Mouse (Mus musculus) C2C12 (cell line): ENCODE results near the gene Angptl2. TPM values are rescaled to one million over a fixed set of nuclear protein-coding genes. Genes with fewer than 3 reads are reported as not detected.

Source experiments
- H3K27me3 ChIP-seq: one replicate; pipeline ENCODE4 v1.6.1; 2011; ENCODE audit not compliant: control insufficient read depth, insufficient read depth, insufficient read length
- H3K36me3 ChIP-seq: one replicate; pipeline ENCODE4 v1.6.1; 2011; ENCODE audit not compliant: control insufficient read depth, insufficient read depth
- H3K4me3 ChIP-seq: one replicate; pipeline ENCODE4 v1.5.1; 2011; ENCODE audit warnings: mild to moderate bottlenecking, control low read depth; ENCODE audit not compliant: poor library complexity, insufficient read depth, severe bottlenecking
- H3K79me2 ChIP-seq: one replicate; pipeline ENCODE4 v1.6.1; 2011; ENCODE audit not compliant: control insufficient read depth, insufficient read depth
- H3K79me3 ChIP-seq: one replicate; pipeline ENCODE4 v1.6.1; 2011; ENCODE audit warnings: low read depth, control low read depth
- H3ac ChIP-seq: one replicate; pipeline ENCODE3; 2011; ENCODE audit warnings: low read depth; ENCODE audit not compliant: control insufficient read depth, insufficient read length
- CEBPB ChIP-seq: IDR thresholded peaks from one replicate; pipeline ENCODE4 v1.6.1; 2011; ENCODE audit warnings: low read depth, mild to moderate bottlenecking, control low read depth, moderate library complexity
- CTCF ChIP-seq: IDR thresholded peaks from one replicate; pipeline ENCODE4 v1.5.1; 2011; ENCODE audit not compliant: control insufficient read depth, insufficient read depth, insufficient read length
- FOSL1 ChIP-seq: IDR thresholded peaks from one replicate; pipeline ENCODE4 v1.8.0; 2011; ENCODE audit warnings: mild to moderate bottlenecking, low read length; ENCODE audit not compliant: poor library complexity, insufficient read depth, severe bottlenecking
- MAX ChIP-seq: IDR thresholded peaks from one replicate; pipeline ENCODE4 v1.6.1; 2011; ENCODE audit warnings: mild to moderate bottlenecking, control low read depth
- MYOD1 ChIP-seq: IDR thresholded peaks from one replicate; pipeline ENCODE4 v1.6.1; 2011; ENCODE audit warnings: low read depth; ENCODE audit not compliant: control insufficient read depth, insufficient read length
- MYOG ChIP-seq: IDR thresholded peaks from one replicate; pipeline ENCODE4 v1.6.1; 2011; ENCODE audit not compliant: control insufficient read depth, insufficient read length; ENCODE audit errors: extremely low read depth
- USF1 ChIP-seq: IDR thresholded peaks from one replicate; pipeline ENCODE4 v1.6.1; 2011; ENCODE audit warnings: low read depth, mild to moderate bottlenecking, control low read depth, moderate library complexity
- polyA plus RNA-seq: library from polyadenylated mRNA; unstranded; fragments of >200 nt; fragmentation: generic; extraction: Trizol; gene quantifications from one replicate; pipeline ENCODE4 v1.2.1, GENCODE M21; 2012; ENCODE audit warnings: missing spikeins

Angptl2 gene
- polyA plus RNA-seq, 1 experiment: 162 TPM

- no peaks in the 10 kb centered on the region for H3K79me3 ChIP-seq
- H3K36me3 ChIP-seq: no peaks in the 10 kb centered on the region
- H3K4me3 ChIP-seq: no peak overlapping the region
- H3K79me2 ChIP-seq: no peaks in the 10 kb centered on the region
- TF ChIP-seq MYOG (no peak), MYOD1 (no peak), CTCF (no peak), FOSL1 (no peak), CEBPB (no peak), MAX (no peak), USF1 (no peak)
- H3K27me3 ChIP-seq: no peaks in the 10 kb centered on the region
- no peak overlapping the region for H3ac ChIP-seq
Observed at GRCm38 (mm10) chr2:33253572-33254190, 37.8 kb downstream of the Angptl2 start.

GRCm38 (mm10) chr2:33254318-33254985 lies 38.6 kb downstream of the Angptl2 start:
- H3K4me3 ChIP-seq: no peak overlapping the region
- TF ChIP-seq FOSL1 (no peak), MAX (no peak), CTCF (no peak), CEBPB (no peak), USF1 (no peak), MYOG (no peak), MYOD1 (no peak)
- H3K27me3 ChIP-seq: no peaks in the 10 kb centered on the region
- no peaks in the 10 kb centered on the region for H3K79me2 ChIP-seq
- H3K36me3 ChIP-seq: no peaks in the 10 kb centered on the region
- H3ac ChIP-seq: no peak overlapping the region
- no peaks in the 10 kb centered on the region for H3K79me3 ChIP-seq

GRCm38 (mm10) chr2:33256769-33257537 lies 41.1 kb downstream of the Angptl2 start:
- no peaks in the 10 kb centered on the region for H3K79me3 ChIP-seq
- no peaks in the 10 kb centered on the region for H3K79me2 ChIP-seq
- H3K27me3 ChIP-seq: no peaks in the 10 kb centered on the region
- H3K36me3 ChIP-seq: no peaks in the 10 kb centered on the region
- H3ac ChIP-seq: no peak overlapping the region
- TF ChIP-seq CEBPB (no peak), CTCF (no peak), MYOG (no peak), FOSL1 (no peak), MYOD1 (no peak), MAX (no peak)
- H3K4me3 ChIP-seq: no peak overlapping the region

- TF ChIP-seq MYOD1: no peak
- TF ChIP-seq CTCF: no peak
- no peak for TF ChIP-seq FOSL1
- TF ChIP-seq MYOG: no peak
- TF ChIP-seq CEBPB: no peak
- no peak for TF ChIP-seq MAX
- no peak for TF ChIP-seq USF1
- Histone ChIP-seq H3K79me2 (no peaks in the 10 kb centered on the region), H3K4me3 (no peak overlapping the region), H3ac (no peak overlapping the region), H3K79me3 (no peaks in the 10 kb centered on the region), H3K36me3 (no peaks in the 10 kb centered on the region), H3K27me3 (no peaks in the 10 kb centered on the region)
Observed at GRCm38 (mm10) chr2:33260772-33261171, 44.9 kb downstream of the Angptl2 start.

GRCm38 (mm10) chr2:33261475-33261874 lies 45.6 kb downstream of the Angptl2 start:
- no peaks in the 10 kb centered on the region for H3K79me2 ChIP-seq
- TF ChIP-seq CEBPB (no peak), USF1 (no peak), MAX (no peak), CTCF (no peak), MYOD1 (no peak), FOSL1 (no peak), MYOG (no peak)
- no peak overlapping the region for H3ac ChIP-seq
- H3K36me3 ChIP-seq: no peaks in the 10 kb centered on the region
- no peaks in the 10 kb centered on the region for H3K27me3 ChIP-seq
- H3K4me3 ChIP-seq: no peak overlapping the region
- no peaks in the 10 kb centered on the region for H3K79me3 ChIP-seq
